Comparison of ENCODE assay signal across 17 mouse cellular contexts in genomic region chr4:133943791-133944190, GRCm38 (mm10).
"Had no signal": no experiment of that assay in that cellular context is flagged by ENCODE, and none has a peak within 500 bp of the region (broad histone marks: within the 10 kb centered on the region; RNA-seq: fewer than 3 reads in every experiment).

No protein-coding gene starts in this region.

- H3K27ac ChIP-seq: intestine, embryonic 15.5 days; kidney, embryonic 15.5 days; left cerebral cortex, adult 2 months; liver, embryonic 13.5 days; lung, embryonic 15.5 days; macrophage; midbrain, embryonic 12.5 days; midbrain, embryonic 15.5 days; neural tube, embryonic 12.5 days; neural tube, embryonic 15.5 days; stomach, embryonic 15.5 days had no signal

- H3K4me2 ChIP-seq: intestine, embryonic 15.5 days; kidney, embryonic 15.5 days; liver, embryonic 13.5 days; lung, embryonic 15.5 days; midbrain, embryonic 12.5 days; midbrain, embryonic 15.5 days; neural tube, embryonic 12.5 days; neural tube, embryonic 15.5 days; stomach, embryonic 15.5 days had no signal

- H3K9ac ChIP-seq: intestine, embryonic 15.5 days; kidney, embryonic 15.5 days; liver, embryonic 13.5 days; lung, embryonic 15.5 days; midbrain, embryonic 12.5 days; midbrain, embryonic 15.5 days; neural tube, embryonic 12.5 days; neural tube, embryonic 15.5 days; stomach, embryonic 15.5 days had no signal

- H3K4me1 ChIP-seq: intestine, embryonic 15.5 days; lung, embryonic 15.5 days; midbrain, embryonic 12.5 days; midbrain, embryonic 15.5 days; neural tube, embryonic 12.5 days; neural tube, embryonic 15.5 days; stomach, embryonic 15.5 days had no signal

- H3K4me3 ChIP-seq: intestine, embryonic 15.5 days; kidney, embryonic 15.5 days; left cerebral cortex, adult 2 months; liver, embryonic 13.5 days; lung, embryonic 15.5 days; midbrain, embryonic 12.5 days; midbrain, embryonic 15.5 days; neural tube, embryonic 12.5 days; neural tube, embryonic 15.5 days; stomach, embryonic 15.5 days had no signal

- H3K36me3 ChIP-seq: intestine, embryonic 15.5 days; kidney, embryonic 15.5 days; liver, embryonic 13.5 days; lung, embryonic 15.5 days; midbrain, embryonic 12.5 days; midbrain, embryonic 15.5 days; neural tube, embryonic 12.5 days; neural tube, embryonic 15.5 days; stomach, embryonic 15.5 days had no signal

- H3K27me3 ChIP-seq: intestine, embryonic 15.5 days; kidney, embryonic 15.5 days; liver, embryonic 13.5 days; lung, embryonic 15.5 days; midbrain, embryonic 12.5 days; midbrain, embryonic 15.5 days; neural tube, embryonic 12.5 days; neural tube, embryonic 15.5 days; stomach, embryonic 15.5 days had no signal

- H3K9me3 ChIP-seq: intestine, embryonic 15.5 days; kidney, embryonic 15.5 days; liver, embryonic 13.5 days; lung, embryonic 15.5 days; midbrain, embryonic 15.5 days; neural tube, embryonic 12.5 days; neural tube, embryonic 15.5 days; stomach, embryonic 15.5 days had no signal

- DNase-seq: kidney, adult 18-20 months; layer of hippocampus, postnatal 36 days; liver, embryonic 13.5 days; right cerebral cortex, adult 18-20 months; right cerebral cortex, postnatal 14 days; spleen, adult 18-20 months; thymus, postnatal 36 days had no signal

- ATAC-seq: intestine, embryonic 15.5 days; midbrain, embryonic 15.5 days had no signal
